Mouse (Mus musculus): ENCODE measurements around the gene Shank1.

- TF ChIP-seq GATA1 (IDR thresholded peaks at IDR 0.05; ENCODE audit: low read depth, low read length) (no peak), BHLHE40 (IDR thresholded peaks at IDR 0.05; ENCODE audit: borderline replicate concordance, low read depth, low read length) (no peak), GABPA (IDR thresholded peaks at IDR 0.05; ENCODE audit: low read depth, low read length) (no peak), CTCF (IDR thresholded peaks at IDR 0.05 in 2 of 3, conservative IDR thresholded peaks at IDR 0.05 in 1 of 3; ENCODE audit: control insufficient read depth in 1 of 3, insufficient read depth in 1 of 3, low read depth in 2 of 3, low read length in 3 of 3, poor library complexity in 1 of 3, severe bottlenecking in 1 of 3) (no peak), MXI1 (IDR thresholded peaks at IDR 0.05; ENCODE audit: low read depth, low read length) (no peak), RCOR1 (IDR thresholded peaks at IDR 0.05; ENCODE audit: low read depth, low read length) (no peak)
Measured at GRCm38 (mm10) chr7:44276461-44277249, 33.4 kb upstream of the Shank1 start.
